Mouse (Mus musculus) hindbrain, embryonic 12.5 days (tissue): ENCODE data around the gene Atg4a-ps. TPM values are rescaled to one million over a fixed set of nuclear protein-coding genes. Genes with fewer than 3 reads are reported as not detected.

Experiments
- ATAC-seq: fragments of 200-750 bp; cut with Nextera tagmentation; 2 replicates; pipeline ENCODE4 v1.8.0; 2017; ENCODE audit warnings: moderate TSS enrichment; ENCODE audit not compliant: low FRiP score
- H3K27ac ChIP-seq: fragments of 300-500 bp; sonication (generic); 2 replicates; pipeline ENCODE4 v1.5.1; 2016; ENCODE audit warnings: mild to moderate bottlenecking
- H3K27me3 ChIP-seq: fragments of 300-500 bp; sonication (generic); 2 replicates; pipeline ENCODE4 v1.6.1; 2016; ENCODE audit warnings: mild to moderate bottlenecking
- H3K36me3 ChIP-seq: fragments of 300-500 bp; sonication (generic); 2 replicates; pipeline ENCODE4 v1.6.1; 2016; ENCODE audit warnings: mild to moderate bottlenecking
- H3K4me1 ChIP-seq: fragments of 300-500 bp; sonication (generic); 2 replicates; pipeline ENCODE4 v1.6.1; 2016
- H3K4me2 ChIP-seq: fragments of 300-500 bp; sonication (generic); replicated peaks from 2 replicates; pipeline ENCODE4 v1.6.1; 2016; ENCODE audit warnings: mild to moderate bottlenecking
- H3K4me3 ChIP-seq: fragments of 300-500 bp; sonication (generic); 2 replicates; pipeline ENCODE4 v1.5.1; 2016; ENCODE audit warnings: mild to moderate bottlenecking
- H3K9ac ChIP-seq: fragments of 300-500 bp; sonication (generic); 2 replicates; pipeline ENCODE4 v1.6.1; 2016; ENCODE audit warnings: mild to moderate bottlenecking, moderate library complexity
- H3K9me3 ChIP-seq: fragments of 300-500 bp; sonication (generic); replicated peaks from 2 replicates; pipeline ENCODE4 v1.6.1; 2016; ENCODE audit warnings: mild to moderate bottlenecking
- WGBS: fragments of 180-500 bp; shearing (Covaris S2); methylation state at CpG from one replicate; pipeline ENCODE4 v1.1.7; 2016; 5-methylcytosine and 5-hydroxymethylcytosine counted together
- polyA plus RNA-seq: library from polyadenylated mRNA; unstranded; fragments of >200 nt; fragmentation: Nextera tagmentation; extraction: Ambion mirVana; gene quantifications from 2 replicates; pipeline ENCODE4 v1.2.1, GENCODE M21; 2016

Gene Atg4a-ps
- polyA plus RNA-seq, 1 experiment from 2014 or later = not detected

GRCm38 (mm10) chr3:103650406-103650805, 4.5 kb upstream of the Atg4a-ps start:
- no peak overlapping the region for H3K4me2 ChIP-seq
- no peak for ATAC-seq
- no peaks in the 10 kb centered on the region for H3K9me3 ChIP-seq
- no peaks in the 10 kb centered on the region for H3K36me3 ChIP-seq
- no peaks in the 10 kb centered on the region for H3K4me1 ChIP-seq
- no peak overlapping the region for H3K4me3 ChIP-seq
- H3K9ac ChIP-seq = no peak overlapping the region
- H3K27ac ChIP-seq = no peak overlapping the region
- WGBS = 10% methylated on average over 1 of the region's 1 CpGs
- H3K27me3 ChIP-seq = no peaks in the 10 kb centered on the region

GRCm38 (mm10) chr3:103649716-103650115, 3.8 kb upstream of the Atg4a-ps start:
- Histone ChIP-seq H3K9me3 (no peaks in the 10 kb centered on the region), H3K9ac (no peak overlapping the region), H3K4me2 (no peak overlapping the region), H3K27me3 (no peaks in the 10 kb centered on the region), H3K36me3 (no peaks in the 10 kb centered on the region), H3K4me3 (no peak overlapping the region), H3K27ac (no peak overlapping the region), H3K4me1 (no peaks in the 10 kb centered on the region)
- WGBS = 80% methylated on average over 6 of the region's 6 CpGs
- no peak for ATAC-seq

- no peak overlapping the region for H3K27ac ChIP-seq
- no peaks in the 10 kb centered on the region for H3K9me3 ChIP-seq
- H3K36me3 ChIP-seq = no peaks in the 10 kb centered on the region
- ATAC-seq = no peak
- H3K4me2 ChIP-seq = no peak overlapping the region
- WGBS = 86% methylated on average over 4 of the region's 4 CpGs
- no peak overlapping the region for H3K4me3 ChIP-seq
- no peak overlapping the region for H3K9ac ChIP-seq
- H3K4me1 ChIP-seq = no peaks in the 10 kb centered on the region
- no peaks in the 10 kb centered on the region for H3K27me3 ChIP-seq
These were observed 2.6 kb upstream of the Atg4a-ps start for GRCm38 (mm10) chr3:103648486-103648885.

GRCm38 (mm10) chr3:103647164-103647867, 1.4 kb upstream of the Atg4a-ps start:
- no peaks in the 10 kb centered on the region for H3K4me1 ChIP-seq
- no peaks in the 10 kb centered on the region for H3K27me3 ChIP-seq
- H3K9ac ChIP-seq = no peak overlapping the region
- 87% methylated on average over 11 of the region's 11 CpGs for WGBS
- H3K27ac ChIP-seq = no peak overlapping the region
- no peak overlapping the region for H3K4me3 ChIP-seq
- no peaks in the 10 kb centered on the region for H3K36me3 ChIP-seq
- no peak overlapping the region for H3K4me2 ChIP-seq
- no peak for ATAC-seq
- no peaks in the 10 kb centered on the region for H3K9me3 ChIP-seq

- no peak overlapping the region for H3K27ac ChIP-seq
- H3K36me3 ChIP-seq = no peaks in the 10 kb centered on the region
- ATAC-seq = peak; percentile 52
- no peaks in the 10 kb centered on the region for H3K9me3 ChIP-seq
- H3K4me1 ChIP-seq = peaks cover 9% of the 10 kb centered on the region
- H3K27me3 ChIP-seq = no peaks in the 10 kb centered on the region
- no peak overlapping the region for H3K9ac ChIP-seq
- no peak overlapping the region for H3K4me2 ChIP-seq
- WGBS = 46% methylated on average over 7 of the region's 7 CpGs
- H3K4me3 ChIP-seq = no peak overlapping the region
These were observed 4.6 kb downstream of the Atg4a-ps start for GRCm38 (mm10) chr3:103641301-103641700.

- H3K9ac ChIP-seq = peak overlapping the region; percentile 18; the same call in 1 of the 2 replicates
- H3K27ac ChIP-seq = no peak overlapping the region
- H3K4me2 ChIP-seq = no peak overlapping the region
- no peaks in the 10 kb centered on the region for H3K9me3 ChIP-seq
- 19% methylated on average over 8 of the region's 8 CpGs for WGBS
- H3K4me1 ChIP-seq = peaks cover 9% of the 10 kb centered on the region
- no peak for ATAC-seq
- no peak overlapping the region for H3K4me3 ChIP-seq
- no peaks in the 10 kb centered on the region for H3K36me3 ChIP-seq
- no peaks in the 10 kb centered on the region for H3K27me3 ChIP-seq
These were observed 5.6 kb downstream of the Atg4a-ps start for GRCm38 (mm10) chr3:103640226-103640803.

GRCm38 (mm10) chr3:103637641-103638040, 8.2 kb downstream of the Atg4a-ps start:
- ATAC-seq = no peak
- 86% methylated on average over 1 of the region's 1 CpGs for WGBS

GRCm38 (mm10) chr3:103634256-103634655, 11.6 kb downstream of the Atg4a-ps start:
- Histone ChIP-seq H3K27me3 (no peaks in the 10 kb centered on the region), H3K4me2 (no peak overlapping the region), H3K9me3 (no peaks in the 10 kb centered on the region), H3K9ac (no peak overlapping the region), H3K36me3 (no peaks in the 10 kb centered on the region), H3K4me1 (no peaks in the 10 kb centered on the region), H3K4me3 (no peak overlapping the region), H3K27ac (no peak overlapping the region)
- no peak for ATAC-seq
- WGBS = 90% methylated on average over 1 of the region's 1 CpGs

More at GRCm38 (mm10) chr3:103637641-103638040, 8.2 kb downstream of the Atg4a-ps start:
- Histone ChIP-seq H3K27me3 (no peaks in the 10 kb centered on the region), H3K36me3 (no peaks in the 10 kb centered on the region), H3K4me1 (peaks cover 9% of the 10 kb centered on the region), H3K4me3 (no peak overlapping the region), H3K27ac (no peak overlapping the region), H3K9ac (no peak overlapping the region), H3K4me2 (no peak overlapping the region), H3K9me3 (no peaks in the 10 kb centered on the region)

- no peak overlapping the region for H3K4me2 ChIP-seq
- H3K4me3 ChIP-seq = no peak overlapping the region
- H3K9me3 ChIP-seq = no peaks in the 10 kb centered on the region
- no peaks in the 10 kb centered on the region for H3K4me1 ChIP-seq
- no peaks in the 10 kb centered on the region for H3K36me3 ChIP-seq
- no peaks in the 10 kb centered on the region for H3K27me3 ChIP-seq
- no peak overlapping the region for H3K27ac ChIP-seq
- H3K9ac ChIP-seq = no peak overlapping the region
- ATAC-seq = no peak
- WGBS = 81% methylated on average over 4 of the region's 4 CpGs
These were observed 12.0 kb downstream of the Atg4a-ps start for GRCm38 (mm10) chr3:103633831-103634230.

- Histone ChIP-seq H3K4me2 (no peak overlapping the region), H3K36me3 (no peaks in the 10 kb centered on the region), H3K9ac (no peak overlapping the region), H3K27ac (no peak overlapping the region), H3K4me1 (no peaks in the 10 kb centered on the region), H3K9me3 (no peaks in the 10 kb centered on the region), H3K4me3 (no peak overlapping the region), H3K27me3 (no peaks in the 10 kb centered on the region)
- no peak for ATAC-seq
- 85% methylated on average over 7 of the region's 7 CpGs for WGBS
These were observed 12.7 kb downstream of the Atg4a-ps start for GRCm38 (mm10) chr3:103633124-103633523.

GRCm38 (mm10) chr3:103627661-103628060, 18.2 kb downstream of the Atg4a-ps start:
- 89% methylated on average over 3 of the region's 3 CpGs for WGBS
- no peak overlapping the region for H3K9ac ChIP-seq
- no peak overlapping the region for H3K27ac ChIP-seq

GRCm38 (mm10) chr3:103626481-103626880, 19.4 kb downstream of the Atg4a-ps start:
- Histone ChIP-seq H3K36me3 (no peaks in the 10 kb centered on the region), H3K27me3 (no peaks in the 10 kb centered on the region), H3K27ac (no peak overlapping the region), H3K4me3 (no peak overlapping the region), H3K9me3 (no peaks in the 10 kb centered on the region), H3K9ac (no peak overlapping the region), H3K4me2 (no peak overlapping the region), H3K4me1 (peaks cover 4% of the 10 kb centered on the region; the same call in 1 of the 2 replicates)
- WGBS = 95% methylated on average over 4 of the region's 4 CpGs
- no peak for ATAC-seq

More at GRCm38 (mm10) chr3:103627661-103628060, 18.2 kb downstream of the Atg4a-ps start:
- Histone ChIP-seq H3K27me3 (no peaks in the 10 kb centered on the region), H3K36me3 (no peaks in the 10 kb centered on the region), H3K4me3 (no peak overlapping the region), H3K9me3 (no peaks in the 10 kb centered on the region), H3K4me2 (no peak overlapping the region), H3K4me1 (peaks cover 4% of the 10 kb centered on the region; the same call in 1 of the 2 replicates)
- no peak for ATAC-seq

GRCm38 (mm10) chr3:103625169-103625568, 20.7 kb downstream of the Atg4a-ps start:
- Histone ChIP-seq H3K4me1 (peaks cover 4% of the 10 kb centered on the region; the same call in 1 of the 2 replicates), H3K27me3 (no peaks in the 10 kb centered on the region), H3K27ac (no peak overlapping the region), H3K9ac (no peak overlapping the region), H3K4me3 (no peak overlapping the region), H3K4me2 (no peak overlapping the region), H3K9me3 (no peaks in the 10 kb centered on the region), H3K36me3 (no peaks in the 10 kb centered on the region)
- ATAC-seq = no peak
- WGBS = 87% methylated on average over 13 of the region's 13 CpGs
